Mouse (Mus musculus): ENCODE data around the gene Dcun1d4.
"Not testable (repeated sequence)": the region's sequence is repeated elsewhere in the genome, so short reads cannot be mapped to it uniquely, and the experiment has no call there.

The Dcun1d4 gene

GRCm38 (mm10) chr5:73548838-73549237, 68.0 kb downstream of the Dcun1d4 start:
- no peak for DNase-seq

- no peak for DNase-seq
Measured at GRCm38 (mm10) chr5:73551836-73552235, 71.0 kb downstream of the Dcun1d4 start.

- DNase-seq: no peak
Measured at GRCm38 (mm10) chr5:73553903-73554302, 73.1 kb downstream of the Dcun1d4 start.

- no peak for DNase-seq
Measured at GRCm38 (mm10) chr5:73555096-73555852, 74.5 kb downstream of the Dcun1d4 start.

GRCm38 (mm10) chr5:73556733-73557425, 76.1 kb downstream of the Dcun1d4 start:
- DNase-seq: no peak

GRCm38 (mm10) chr5:73558756-73559155, 78.0 kb downstream of the Dcun1d4 start:
- no peak for DNase-seq

GRCm38 (mm10) chr5:73564038-73564437, 83.2 kb downstream of the Dcun1d4 start:
- DNase-seq: no peak

- DNase-seq: no peak
Measured at GRCm38 (mm10) chr5:73566119-73566518, 85.3 kb downstream of the Dcun1d4 start.

GRCm38 (mm10) chr5:73566892-73567291, 86.1 kb downstream of the Dcun1d4 start:
- no peak for DNase-seq

GRCm38 (mm10) chr5:73569181-73569580, 88.4 kb downstream of the Dcun1d4 start:
- no peak for DNase-seq

- DNase-seq: no peak
Measured at GRCm38 (mm10) chr5:73571395-73572156, 90.8 kb downstream of the Dcun1d4 start.

GRCm38 (mm10) chr5:73572846-73573245, 92.0 kb downstream of the Dcun1d4 start:
- DNase-seq: no peak

GRCm38 (mm10) chr5:73573789-73574188, 93.0 kb downstream of the Dcun1d4 start:
- peak in 1 of 2 experiments; percentile 28 for DNase-seq

GRCm38 (mm10) chr5:73574616-73575015, 93.8 kb downstream of the Dcun1d4 start:
- no peak for DNase-seq

- DNase-seq: no peak
Measured at GRCm38 (mm10) chr5:73576708-73577107, 95.9 kb downstream of the Dcun1d4 start.

GRCm38 (mm10) chr5:73578131-73578530, 97.3 kb downstream of the Dcun1d4 start:
- no peak for DNase-seq

- DNase-seq: not testable (repeated sequence)
Measured at GRCm38 (mm10) chr5:73584011-73584410, 103.2 kb downstream of the Dcun1d4 start.

- DNase-seq: no peak
Measured at GRCm38 (mm10) chr5:73585212-73586115, 104.7 kb downstream of the Dcun1d4 start.

- DNase-seq: no peak
Measured at GRCm38 (mm10) chr5:73586597-73586996, 105.8 kb downstream of the Dcun1d4 start.

GRCm38 (mm10) chr5:73587119-73587518, 106.3 kb downstream of the Dcun1d4 start:
- DNase-seq: no peak

- no peak for DNase-seq
Measured at GRCm38 (mm10) chr5:73598943-73599695, 118.3 kb downstream of the Dcun1d4 start.

GRCm38 (mm10) chr5:73599991-73600390, 119.2 kb downstream of the Dcun1d4 start:
- no peak for DNase-seq
